Mouse (Mus musculus) C2C12 (cell line): ENCODE data around the gene S100pbp.

ENCODE experiments used
- CTCF ChIP-seq: IDR thresholded peaks from one replicate; pipeline ENCODE4 v1.5.1; 2011; ENCODE audit not compliant: control insufficient read depth, insufficient read depth, insufficient read length
- USF1 ChIP-seq: IDR thresholded peaks from one replicate; pipeline ENCODE4 v1.6.1; 2011; ENCODE audit warnings: low read depth, mild to moderate bottlenecking, control low read depth, moderate library complexity

DNA sequence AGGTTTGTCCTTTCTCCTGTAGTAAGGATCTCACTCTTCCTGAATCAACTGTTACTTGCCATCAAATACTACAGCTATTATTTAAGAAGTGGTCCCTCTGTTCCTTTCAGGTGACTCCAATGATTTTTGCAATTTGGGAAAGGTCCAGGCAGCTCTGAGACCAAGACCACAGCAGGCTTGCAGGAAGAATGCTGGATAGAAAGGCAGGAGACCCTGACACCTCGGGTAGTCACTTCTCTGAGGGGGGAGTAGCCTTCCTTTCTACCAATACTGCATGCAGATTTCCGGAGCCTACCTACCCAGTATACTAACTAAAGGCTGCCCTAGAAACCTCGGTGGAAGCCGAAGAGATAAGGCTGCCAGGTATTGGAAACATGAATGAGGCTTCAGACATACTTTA, 44.1 kb downstream of the S100pbp start:
- TF ChIP-seq CTCF, result no peak
- no peak for TF ChIP-seq USF1
